Mouse (Mus musculus) heart, embryonic 14.5 days (tissue): ENCODE measurements at regions not wholly inside any gene's neighbourhood (a gene's known extent, or its start where the extent isn't known, plus 50 kb on each side); places are given as distances from the start of the nearest gene placed in this dataset.

Source experiments
- ATAC-seq: fragments of 200-750 bp; cut with Nextera tagmentation; 2 replicates; pipeline ENCODE4 v1.8.0; 2017; ENCODE audit warnings: low read depth, moderate TSS enrichment; ENCODE audit not compliant: insufficient number of reproducible peaks, insufficient read depth, low FRiP score
- H3K27ac ChIP-seq, 2 experiments: fragments of 200-500 bp in 1 of 2; fragments of 300-500 bp in 1 of 2; sonication (generic) in 1 of 2; replicated peaks in 1 of 2; 2 replicates each; pipeline ENCODE4 v1.5.1; 2012 to 2014; ENCODE audit warnings: low read depth in 2 of 2, low read length in 2 of 2, control low read depth in 1 of 2, mild to moderate bottlenecking in 1 of 2, mixed read lengths in 1 of 2; ENCODE audit not compliant: control insufficient read depth in 1 of 2, insufficient read depth in 1 of 2
- H3K27me3 ChIP-seq: fragments of 300-500 bp; sonication (generic); 2 replicates; pipeline ENCODE4 v1.6.1; 2014; ENCODE audit warnings: mild to moderate bottlenecking, low read length, control low read depth; ENCODE audit not compliant: control insufficient read depth, insufficient read depth
- H3K36me3 ChIP-seq: fragments of 300-500 bp; sonication (generic); 2 replicates; pipeline ENCODE4 v1.6.1; 2014; ENCODE audit warnings: mild to moderate bottlenecking, control low read depth, low read length, mixed read lengths; ENCODE audit not compliant: control insufficient read depth, insufficient read depth
- H3K4me1 ChIP-seq, 2 experiments: fragments of 200-500 bp in 1 of 2; fragments of 300-500 bp in 1 of 2; sonication (generic) in 1 of 2; 2 replicates each; pipeline ENCODE4 v1.6.1; 2012 to 2014; ENCODE audit warnings: low read length in 2 of 2, control low read depth in 1 of 2, mixed read lengths in 1 of 2; ENCODE audit not compliant: control insufficient read depth in 2 of 2, insufficient read depth in 2 of 2
- H3K4me2 ChIP-seq: fragments of 300-500 bp; sonication (generic); 2 replicates; pipeline ENCODE4 v1.6.1; 2014; ENCODE audit warnings: mild to moderate bottlenecking, low read length
- H3K4me3 ChIP-seq, 2 experiments: fragments of 200-500 bp in 1 of 2; fragments of 300-500 bp in 1 of 2; sonication (generic) in 1 of 2; 2 replicates each; pipeline ENCODE4 v1.5.1; 2012 to 2014; ENCODE audit warnings: low read length in 2 of 2, mild to moderate bottlenecking in 2 of 2, control low read depth in 1 of 2, low read depth in 1 of 2, moderate library complexity in 1 of 2; ENCODE audit not compliant: control insufficient read depth in 1 of 2, insufficient read depth in 1 of 2
- H3K9ac ChIP-seq: fragments of 300-500 bp; sonication (generic); 2 replicates; pipeline ENCODE4 v1.6.1; 2014; ENCODE audit warnings: mild to moderate bottlenecking, low read length
- H3K9me3 ChIP-seq: fragments of 300-500 bp; sonication (generic); 2 replicates; pipeline ENCODE4 v1.6.1; 2016; ENCODE audit warnings: low read length, control low read depth; ENCODE audit not compliant: control insufficient read depth
- WGBS: fragments of 180-500 bp; shearing (Covaris S2); extraction: QIAGEN DNeasy Blood & Tissue Kit; methylation state at CpG from one replicate; pipeline ENCODE4 v1.1.7; 2014; 5-methylcytosine and 5-hydroxymethylcytosine counted together

- no peaks in the 10 kb centered on the region for H3K9me3 ChIP-seq
- WGBS: 89% methylated on average over 2 of the region's 2 CpGs
- H3K27me3 ChIP-seq: no peaks in the 10 kb centered on the region
- no peak overlapping the region for H3K27ac ChIP-seq
- no peak for ATAC-seq
- H3K9ac ChIP-seq: no peak overlapping the region
- H3K36me3 ChIP-seq: no peaks in the 10 kb centered on the region
- no peak overlapping the region for H3K4me2 ChIP-seq
- H3K4me3 ChIP-seq: no peak overlapping the region
- H3K4me1 ChIP-seq: peaks cover 0 to 8% of the 10 kb centered on the region in 2 experiments; a peak in 1 of 4 replicates
Measured at GRCm38 (mm10) chr14:9318796-9319465, 652.9 kb upstream of the 4930452B06Rik start.

DNA sequence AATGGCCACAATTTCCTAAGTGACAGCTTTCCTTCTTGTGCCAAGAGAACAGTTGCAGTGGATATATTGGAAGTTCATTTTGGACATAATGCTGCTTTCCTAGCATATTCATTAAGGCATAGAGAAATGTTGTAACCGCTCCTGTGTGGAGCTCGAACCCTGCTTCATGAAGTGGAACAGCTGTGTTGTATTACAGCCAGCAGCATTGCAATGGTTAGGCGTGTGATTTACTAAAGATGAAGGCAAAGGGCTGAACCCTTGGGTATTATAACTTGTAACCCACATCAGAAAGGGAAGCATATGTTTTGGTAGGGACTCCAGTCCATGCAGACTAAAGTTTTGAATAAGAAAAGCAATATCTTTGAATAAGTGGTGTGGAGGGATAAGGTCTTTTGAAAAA lies 649.2 kb upstream of the 4930452B06Rik start:
- H3K4me2 ChIP-seq: no peak overlapping the region
- no peak for ATAC-seq
- H3K9ac ChIP-seq: no peak overlapping the region
- H3K9me3 ChIP-seq: no peaks in the 10 kb centered on the region
- no peaks in the 10 kb centered on the region for H3K36me3 ChIP-seq
- H3K27ac ChIP-seq: no peak overlapping the region
- WGBS: 79% methylated on average over 3 of the region's 3 CpGs
- H3K27me3 ChIP-seq: no peaks in the 10 kb centered on the region
- H3K4me3 ChIP-seq: no peak overlapping the region
- H3K4me1 ChIP-seq: peaks cover 0 to 6% of the 10 kb centered on the region in 2 experiments; a peak in 1 of 4 replicates

GRCm38 (mm10) chr14:9296145-9296544 lies 630.1 kb upstream of the 4930452B06Rik start:
- Histone ChIP-seq H3K9ac (no peak overlapping the region), H3K4me1 (no peaks in the 10 kb centered on the region), H3K27me3 (no peaks in the 10 kb centered on the region), H3K9me3 (0 out of 2 replicates have a peak, but pooled peaks cover 3% of the 10 kb centered on the region), H3K4me2 (no peak overlapping the region), H3K36me3 (no peaks in the 10 kb centered on the region), H3K4me3 (no peak overlapping the region), H3K27ac (no peak overlapping the region)
- 79% methylated on average over 1 of the region's 1 CpGs for WGBS
- ATAC-seq: no peak

DNA sequence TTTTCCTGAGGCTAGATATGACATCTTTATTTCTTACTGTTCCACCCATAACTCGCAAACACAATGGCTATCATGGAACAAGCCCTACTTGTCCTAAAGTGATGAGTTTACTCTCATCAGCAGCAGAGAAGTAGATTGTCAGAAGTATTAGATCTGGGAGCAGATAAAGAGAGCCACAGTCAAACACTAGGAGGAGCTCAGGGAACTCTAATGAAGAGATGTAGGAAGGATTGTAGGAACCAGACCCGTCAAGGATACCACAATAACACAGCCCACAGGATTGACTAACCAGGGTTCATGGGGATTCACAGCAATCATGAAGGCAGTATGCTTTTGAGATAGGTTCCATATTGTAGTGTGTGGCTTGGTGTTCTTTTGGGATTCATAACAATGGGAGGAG lies 628.5 kb upstream of the 4930452B06Rik start:
- ATAC-seq: no peak
- Histone ChIP-seq H3K4me2 (no peak overlapping the region), H3K27ac (no peak overlapping the region), H3K4me3 (no peak overlapping the region), H3K9ac (no peak overlapping the region), H3K9me3 (no peaks in the 10 kb centered on the region), H3K4me1 (no peaks in the 10 kb centered on the region), H3K36me3 (no peaks in the 10 kb centered on the region), H3K27me3 (no peaks in the 10 kb centered on the region)
- WGBS: 71% methylated on average over 2 of the region's 2 CpGs

- Histone ChIP-seq H3K36me3 (no peaks in the 10 kb centered on the region), H3K9me3 (no peaks in the 10 kb centered on the region), H3K27me3 (no peaks in the 10 kb centered on the region), H3K4me2 (no peak overlapping the region), H3K9ac (no peak overlapping the region), H3K27ac (no peak overlapping the region), H3K4me1 (no peaks in the 10 kb centered on the region), H3K4me3 (no peak overlapping the region)
- 73% methylated on average over 1 of the region's 1 CpGs for WGBS
- no peak for ATAC-seq
Measured at GRCm38 (mm10) chr14:9288103-9288502, 622.1 kb upstream of the 4930452B06Rik start.

DNA sequence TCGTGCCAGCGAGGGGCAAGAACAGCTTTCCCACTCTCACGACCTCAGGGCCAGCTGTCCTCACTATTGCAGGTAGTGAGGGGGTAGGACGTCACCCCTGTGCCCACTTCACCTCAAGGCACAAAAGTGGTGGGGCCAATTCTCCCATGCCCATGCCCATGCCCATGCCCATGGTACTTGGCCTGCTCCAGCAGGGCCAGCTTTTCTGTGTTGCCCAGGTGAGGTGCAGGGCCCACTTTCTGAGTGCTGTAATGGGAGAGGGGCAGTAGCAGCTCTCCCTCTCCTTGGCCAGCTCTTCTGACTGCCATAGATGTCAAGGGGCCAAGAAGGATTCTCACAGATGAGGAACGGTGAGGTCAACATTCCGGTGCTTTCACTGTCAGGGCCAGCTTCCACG lies 619.6 kb upstream of the 4930452B06Rik start:
- no peak for ATAC-seq
- no peaks in the 10 kb centered on the region for H3K36me3 ChIP-seq
- no peak overlapping the region for H3K27ac ChIP-seq
- no peaks in the 10 kb centered on the region for H3K4me1 ChIP-seq
- H3K27me3 ChIP-seq: no peaks in the 10 kb centered on the region
- WGBS: 88% methylated on average over 7 of the region's 7 CpGs
- H3K9ac ChIP-seq: no peak overlapping the region
- no peak overlapping the region for H3K4me3 ChIP-seq
- H3K4me2 ChIP-seq: no peak overlapping the region
- no peaks in the 10 kb centered on the region for H3K9me3 ChIP-seq

- no peaks in the 10 kb centered on the region for H3K27me3 ChIP-seq
- WGBS: 63% methylated on average over 2 of the region's 2 CpGs
- no peak overlapping the region for H3K27ac ChIP-seq
- no peaks in the 10 kb centered on the region for H3K9me3 ChIP-seq
- H3K36me3 ChIP-seq: no peaks in the 10 kb centered on the region
- no peak overlapping the region for H3K9ac ChIP-seq
- no peak overlapping the region for H3K4me3 ChIP-seq
- no peaks in the 10 kb centered on the region for H3K4me1 ChIP-seq
- no peak for ATAC-seq
- no peak overlapping the region for H3K4me2 ChIP-seq
Measured at GRCm38 (mm10) chr14:9284976-9285605, 619.1 kb upstream of the 4930452B06Rik start.
